Mouse (Mus musculus): ENCODE measurements around the gene Uncx. TPM values are rescaled to one million over a fixed set of nuclear protein-coding genes. Genes with fewer than 3 reads are reported as not detected.
A peak's percentile ranks its signal among the peaks of the same experiment; 100 is the strongest.
"Not testable (repeated sequence)": the region's sequence is repeated elsewhere in the genome, so short reads cannot be mapped to it uniquely, and the experiment has no call there.

Uncx gene
- polyA plus RNA-seq, 1 experiment from 2014 or later, result 60.7 TPM

GRCm38 (mm10) chr5:139573606-139574311 is 30.5 kb downstream of the Uncx start:
- H3K36me3 ChIP-seq, result 0 out of 2 replicates have a peak, but pooled peaks cover 3% of the 10 kb centered on the region
- ATAC-seq (ENCODE audit: low FRiP score), result no peak
- peaks cover 26% of the 10 kb centered on the region for H3K27me3 ChIP-seq
- WGBS, result 88% methylated on average over 7 of the region's 7 CpGs
- no peak overlapping the region for H3K4me2 ChIP-seq
- no peak overlapping the region for H3K27ac ChIP-seq
- no peak overlapping the region for H3K9ac ChIP-seq
- H3K4me3 ChIP-seq, result no peak overlapping the region
- no peaks in the 10 kb centered on the region for H3K4me1 ChIP-seq (replicated peaks)
- peaks cover 5% of the 10 kb centered on the region; the same call in 1 of the 2 replicates for H3K9me3 ChIP-seq

GRCm38 (mm10) chr5:139575054-139575453 is 31.8 kb downstream of the Uncx start:
- no peak for ATAC-seq (ENCODE audit: low FRiP score)
- H3K4me2 ChIP-seq, result no peak overlapping the region
- WGBS, result 76% methylated on average over 9 of the region's 9 CpGs

GRCm38 (mm10) chr5:139580171-139580743 is 37.0 kb downstream of the Uncx start:
- H3K4me3 ChIP-seq, result peak overlapping the region; percentile 7; the same call in 1 of the 2 replicates
- H3K4me1 ChIP-seq (replicated peaks), result peaks cover 37% of the 10 kb centered on the region
- H3K27ac ChIP-seq, result peak overlapping the region; percentile 60
- peaks cover 57% of the 10 kb centered on the region for H3K27me3 ChIP-seq
- no peak; the same call in 1 of the 2 replicates for ATAC-seq (ENCODE audit: low FRiP score)
- H3K9me3 ChIP-seq, result peaks cover 5% of the 10 kb centered on the region; the same call in 1 of the 2 replicates
- H3K36me3 ChIP-seq, result 0 out of 2 replicates have a peak, but pooled peaks cover 3% of the 10 kb centered on the region
- peak overlapping the region; percentile 36 for H3K4me2 ChIP-seq
- WGBS, result 26% methylated on average over 27 of the region's 27 CpGs
- H3K9ac ChIP-seq, result no peak overlapping the region

More at GRCm38 (mm10) chr5:139575054-139575453, 31.8 kb downstream of the Uncx start:
- Histone ChIP-seq H3K27ac (no peak overlapping the region), H3K9me3 (peaks cover 5% of the 10 kb centered on the region; the same call in 1 of the 2 replicates), H3K4me3 (no peak overlapping the region), H3K9ac (no peak overlapping the region), H3K4me1 (replicated peaks) (peaks cover 4% of the 10 kb centered on the region), H3K36me3 (0 out of 2 replicates have a peak, but pooled peaks cover 3% of the 10 kb centered on the region), H3K27me3 (peaks cover 29% of the 10 kb centered on the region)

- ATAC-seq (ENCODE audit: low FRiP score), result peak; percentile 47
- H3K4me3 ChIP-seq, result no peak overlapping the region
- H3K4me2 ChIP-seq, result peak overlapping the region; percentile 36
- peaks cover 5% of the 10 kb centered on the region; the same call in 1 of the 2 replicates for H3K9me3 ChIP-seq
- peaks cover 42% of the 10 kb centered on the region for H3K4me1 ChIP-seq (replicated peaks)
- 0 out of 2 replicates have a peak, but pooled peaks cover 3% of the 10 kb centered on the region for H3K36me3 ChIP-seq
- WGBS, result 2% methylated on average over 10 of the region's 10 CpGs
- H3K9ac ChIP-seq, result peak overlapping the region; percentile 5; the same call in 1 of the 2 replicates
- peak overlapping the region; percentile 48 for H3K27ac ChIP-seq
- peaks cover 67% of the 10 kb centered on the region for H3K27me3 ChIP-seq
Measured at GRCm38 (mm10) chr5:139581308-139581868, 38.1 kb downstream of the Uncx start.

GRCm38 (mm10) chr5:139584971-139585747 is 41.9 kb downstream of the Uncx start:
- peak overlapping the region; percentile 59 for H3K9ac ChIP-seq
- ATAC-seq (ENCODE audit: low FRiP score), result peak; percentile 58
- WGBS, result 1% methylated on average over 39 of the region's 39 CpGs
- H3K27me3 ChIP-seq, result peaks cover 79% of the 10 kb centered on the region
- peaks cover 37% of the 10 kb centered on the region for H3K4me1 ChIP-seq (replicated peaks)
- peak overlapping the region; percentile 36 for H3K4me2 ChIP-seq
- no peaks in the 10 kb centered on the region for H3K36me3 ChIP-seq
- H3K9me3 ChIP-seq, result no peaks in the 10 kb centered on the region
- H3K27ac ChIP-seq, result peak overlapping the region; percentile 79
- no peak overlapping the region for H3K4me3 ChIP-seq

- peaks cover 78% of the 10 kb centered on the region for H3K27me3 ChIP-seq
- peaks cover 32% of the 10 kb centered on the region for H3K4me1 ChIP-seq (replicated peaks)
- no peak overlapping the region for H3K4me3 ChIP-seq
- peak overlapping the region; percentile 79 for H3K27ac ChIP-seq
- peak overlapping the region; percentile 59; the same call in 1 of the 2 replicates for H3K9ac ChIP-seq
- no peaks in the 10 kb centered on the region for H3K36me3 ChIP-seq
- no peaks in the 10 kb centered on the region for H3K9me3 ChIP-seq
- no peak for ATAC-seq (ENCODE audit: low FRiP score)
- WGBS, result 8% methylated on average over 8 of the region's 8 CpGs
- H3K4me2 ChIP-seq, result peak overlapping the region; percentile 36
Measured at GRCm38 (mm10) chr5:139585748-139586060, 42.4 kb downstream of the Uncx start.

GRCm38 (mm10) chr5:139587459-139587858 is 44.2 kb downstream of the Uncx start:
- Histone ChIP-seq H3K4me1 (replicated peaks) (peaks cover 18% of the 10 kb centered on the region), H3K27me3 (peaks cover 74% of the 10 kb centered on the region)
- H3K9me3 ChIP-seq; H3K4me2 ChIP-seq; H3K4me3 ChIP-seq; ATAC-seq (ENCODE audit: low FRiP score); H3K27ac ChIP-seq; H3K36me3 ChIP-seq; H3K9ac ChIP-seq: not testable (repeated sequence)
- 87% methylated on average over 5 of the region's 5 CpGs for WGBS

- WGBS, result 48% methylated on average over 6 of the region's 6 CpGs
- not testable (repeated sequence) for ATAC-seq (ENCODE audit: low FRiP score); H3K4me3 ChIP-seq; H3K36me3 ChIP-seq; H3K9ac ChIP-seq; H3K4me2 ChIP-seq; H3K9me3 ChIP-seq; H3K27ac ChIP-seq
- H3K4me1 ChIP-seq (replicated peaks), result peaks cover 25% of the 10 kb centered on the region
- peaks cover 63% of the 10 kb centered on the region for H3K27me3 ChIP-seq
Measured at GRCm38 (mm10) chr5:139590682-139591360, 47.5 kb downstream of the Uncx start.

GRCm38 (mm10) chr5:139592011-139592410 is 48.7 kb downstream of the Uncx start:
- peaks cover 63% of the 10 kb centered on the region for H3K27me3 ChIP-seq
- H3K9me3 ChIP-seq, result no peaks in the 10 kb centered on the region
- ATAC-seq (ENCODE audit: low FRiP score), result no peak
- WGBS, result 90% methylated on average over 3 of the region's 3 CpGs
- no peaks in the 10 kb centered on the region for H3K36me3 ChIP-seq
- no peak overlapping the region for H3K4me3 ChIP-seq
- H3K4me2 ChIP-seq, result no peak overlapping the region
- H3K4me1 ChIP-seq (replicated peaks), result peaks cover 25% of the 10 kb centered on the region
- H3K9ac ChIP-seq, result no peak overlapping the region
- no peak overlapping the region for H3K27ac ChIP-seq

GRCm38 (mm10) chr5:139592850-139593249 is 49.6 kb downstream of the Uncx start:
- Histone ChIP-seq H3K4me3 (no peak overlapping the region), H3K4me2 (no peak overlapping the region), H3K4me1 (replicated peaks) (peaks cover 28% of the 10 kb centered on the region), H3K9me3 (no peaks in the 10 kb centered on the region), H3K36me3 (no peaks in the 10 kb centered on the region), H3K27ac (no peak overlapping the region), H3K27me3 (peaks cover 69% of the 10 kb centered on the region), H3K9ac (no peak overlapping the region)
- WGBS, result 65% methylated on average over 3 of the region's 3 CpGs
- ATAC-seq (ENCODE audit: low FRiP score), result no peak

GRCm38 (mm10) chr5:139593746-139594145 is 50.5 kb downstream of the Uncx start:
- ATAC-seq (ENCODE audit: low FRiP score), result no peak
- peak overlapping the region; percentile 41; the same call in 1 of the 2 replicates for H3K27ac ChIP-seq
- H3K36me3 ChIP-seq, result no peaks in the 10 kb centered on the region
- H3K27me3 ChIP-seq, result peaks cover 73% of the 10 kb centered on the region
- peaks cover 37% of the 10 kb centered on the region for H3K4me1 ChIP-seq (replicated peaks)
- H3K9me3 ChIP-seq, result no peaks in the 10 kb centered on the region
- H3K9ac ChIP-seq, result peak overlapping the region; percentile 46
- H3K4me3 ChIP-seq, result no peak overlapping the region
- WGBS, result 9% methylated on average over 21 of the region's 21 CpGs
- H3K4me2 ChIP-seq, result peak overlapping the region; percentile 15; the same call in 1 of the 2 replicates

All from hindbrain, embryonic 13.5 days (tissue).